Mouse (Mus musculus) cerebellum, adult (tissue): Measurements from ENCODE around the gene Adprhl1.

Experiments
- ATAC-seq: cut with Nextera tagmentation; 2 replicates; pipeline ENCODE4 v1.9.2; 2017; ENCODE audit warnings: mild to moderate bottlenecking, moderate library complexity, mixed read lengths; ENCODE audit not compliant: insufficient number of reproducible peaks, low FRiP score, low TSS enrichment

Gene Adprhl1

GRCm38 (mm10) chr8:13254019-13254418 lies at the start of gene Adprhl1:
Gene Adprhl1 (minus strand): TSS chr8:13254162.
- ATAC-seq: 0 out of 2 replicates have a peak, but pooled peaks have one; percentile 56

DNA sequence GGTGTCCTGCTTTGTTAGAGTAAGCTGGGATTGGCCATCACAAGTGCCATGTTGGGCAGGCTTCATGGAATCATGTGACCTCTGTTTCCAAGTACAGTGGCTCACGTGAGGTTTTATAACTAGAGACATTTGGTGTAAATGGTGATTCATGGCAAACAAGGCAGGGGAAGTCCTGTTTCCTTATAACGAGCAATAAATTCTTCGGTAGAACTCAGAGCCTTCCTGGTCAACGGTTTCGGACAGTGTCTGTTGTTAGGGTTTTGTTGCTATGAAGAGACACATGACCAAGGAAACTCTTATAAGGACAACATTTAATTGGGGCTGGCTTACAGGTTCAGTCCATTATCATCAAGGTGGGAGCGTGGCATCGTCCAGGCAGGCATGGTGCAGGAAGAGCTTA lies 47.1 kb upstream of the Adprhl1 start:
- no peak for ATAC-seq

GRCm38 (mm10) chr8:13299571-13299970 lies 45.6 kb upstream of the Adprhl1 start:
- no peak for ATAC-seq

DNA sequence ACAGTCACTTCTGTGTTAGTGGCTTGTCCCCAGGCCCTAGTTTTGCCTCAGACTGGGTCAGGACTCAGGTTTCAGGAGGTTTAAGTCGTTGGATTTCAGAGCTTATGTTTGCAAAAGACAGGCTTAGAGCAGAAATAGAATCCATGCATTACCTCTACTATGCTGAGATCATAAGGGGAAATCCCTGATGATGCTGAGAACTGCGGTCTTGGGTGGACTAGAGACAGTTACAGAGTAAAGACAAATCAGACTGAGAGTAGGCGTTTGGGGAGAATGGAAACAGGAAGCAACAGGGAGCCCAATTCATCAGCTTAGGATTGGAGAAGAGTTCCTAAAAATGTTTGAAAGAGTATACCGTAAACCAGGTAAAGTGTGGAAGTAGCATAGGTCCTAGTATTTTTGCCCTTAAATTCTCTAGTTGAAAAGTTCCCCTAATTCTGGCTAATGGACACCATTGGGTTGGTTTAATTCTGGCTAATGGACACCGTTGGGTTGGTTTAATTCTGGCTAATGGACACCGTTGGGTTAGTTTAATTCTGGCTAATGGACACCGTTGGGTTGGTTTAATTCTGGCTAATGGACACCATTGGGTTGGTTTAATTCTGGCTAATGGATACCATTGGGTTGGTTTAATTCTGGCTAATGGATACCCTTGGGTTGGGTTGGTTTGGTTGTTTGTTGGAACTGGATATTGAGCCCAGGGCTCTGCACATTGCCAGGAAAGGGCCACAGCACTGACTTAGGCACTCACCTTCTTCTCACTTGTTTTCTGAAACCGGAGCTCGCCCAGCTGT lies 39.9 kb upstream of the Adprhl1 start:
- no peak for ATAC-seq

DNA sequence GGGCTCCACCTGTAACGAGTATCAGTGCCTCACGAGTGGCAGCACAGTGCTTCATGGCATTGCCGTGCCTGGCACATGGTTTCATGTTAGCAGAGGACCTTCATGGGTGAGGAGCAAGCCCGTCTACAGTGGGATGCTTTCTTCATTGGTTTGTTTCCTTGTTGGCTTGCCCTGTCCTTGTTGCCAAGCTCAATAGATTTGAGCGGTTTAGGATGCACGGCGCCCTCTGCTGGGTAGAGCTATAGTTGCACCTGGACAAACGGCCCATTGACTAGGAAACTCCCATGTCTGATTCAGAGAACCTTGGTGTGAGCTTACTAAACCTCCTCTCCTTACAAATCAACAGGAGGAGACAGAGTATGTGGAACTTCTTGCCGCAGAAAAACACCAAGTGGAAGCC lies 38.4 kb upstream of the Adprhl1 start:
- ATAC-seq: no peak

GRCm38 (mm10) chr8:13288646-13289045 lies 34.7 kb upstream of the Adprhl1 start:
- no peak for ATAC-seq

GRCm38 (mm10) chr8:13287692-13288623 lies 34.0 kb upstream of the Adprhl1 start, which contains the start of the genes Dcun1d2 and Tmco3:
Gene Dcun1d2 (minus strand): TSS chr8:13288131.
Gene Tmco3 (plus strand): TSS chr8:13288190.
- peak; percentile 86 for ATAC-seq

DNA sequence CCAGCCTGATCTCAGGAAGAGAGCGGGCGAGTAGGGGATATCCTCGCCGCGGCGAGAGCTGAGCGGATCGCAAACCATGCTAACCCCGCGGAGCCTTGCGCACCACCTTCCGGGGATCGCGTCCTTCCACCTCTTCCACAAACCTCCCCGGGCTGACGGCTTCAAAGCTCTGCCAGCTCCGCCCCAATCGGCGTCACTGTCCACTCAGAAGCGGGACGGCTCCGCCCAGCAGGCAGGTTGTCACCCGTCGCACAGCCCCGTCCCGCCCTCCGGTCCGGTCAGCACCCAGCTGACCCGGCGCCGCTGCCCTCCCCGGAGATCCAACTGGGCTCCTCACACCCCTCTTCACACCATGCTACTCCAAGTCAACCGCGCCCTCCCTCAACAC lies 33.3 kb upstream of the Adprhl1 start:
- ATAC-seq: peak; percentile 84

- ATAC-seq: no peak
Measured at GRCm38 (mm10) chr8:13283200-13283599, 29.2 kb upstream of the Adprhl1 start.

DNA sequence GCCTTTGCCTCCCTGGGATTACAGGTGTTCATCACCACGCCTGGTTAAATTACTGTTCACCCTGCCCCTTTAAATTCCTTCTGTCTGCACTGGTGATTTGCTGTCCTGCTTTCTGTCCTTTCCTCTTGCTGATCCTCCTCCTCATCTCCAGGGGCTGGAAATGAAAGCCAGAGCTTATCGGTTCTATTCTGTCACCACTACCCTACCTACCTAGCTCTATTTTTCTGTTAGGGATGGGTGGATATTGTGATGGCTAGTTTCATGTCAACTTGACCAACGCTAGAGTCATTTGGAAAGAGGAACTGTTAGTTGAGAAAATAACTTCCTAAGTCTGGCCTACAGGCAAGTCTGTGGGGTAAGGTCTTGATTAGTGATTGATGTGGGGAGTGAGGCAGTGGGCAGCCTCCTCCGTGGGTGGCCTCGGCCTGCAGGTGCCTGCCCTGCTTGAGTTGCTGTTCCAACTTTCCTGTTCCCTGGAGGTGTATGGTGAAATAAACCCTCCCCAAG lies 23.0 kb upstream of the Adprhl1 start:
- ATAC-seq: no peak

DNA sequence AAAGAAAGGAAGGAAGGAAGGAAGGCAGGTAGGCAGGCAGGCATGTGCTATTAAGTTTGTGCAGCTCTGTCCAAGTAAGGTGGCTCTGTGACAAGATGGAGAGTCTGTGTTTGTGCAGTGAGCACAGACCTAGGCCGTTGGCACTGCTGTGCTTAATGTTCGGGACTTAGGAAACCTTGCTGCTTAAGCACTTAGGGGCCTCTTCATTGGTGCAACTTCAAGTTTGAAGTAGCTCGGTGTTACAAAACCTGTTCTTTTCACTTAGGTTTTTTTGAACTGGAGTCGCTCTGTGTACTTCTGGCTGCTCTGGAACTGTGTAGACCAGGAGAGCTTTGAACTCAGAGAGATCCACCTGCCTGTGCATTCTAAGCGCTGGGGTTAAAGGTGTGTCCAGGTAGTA lies 18.9 kb upstream of the Adprhl1 start:
- ATAC-seq: no peak

GRCm38 (mm10) chr8:13267566-13267965 lies 13.6 kb upstream of the Adprhl1 start:
- no peak for ATAC-seq

- no peak for ATAC-seq
Measured at GRCm38 (mm10) chr8:13263376-13263775, 9.4 kb upstream of the Adprhl1 start.

- no peak for ATAC-seq
Measured at GRCm38 (mm10) chr8:13253413-13253812, 549 bp downstream of the Adprhl1 start.

DNA sequence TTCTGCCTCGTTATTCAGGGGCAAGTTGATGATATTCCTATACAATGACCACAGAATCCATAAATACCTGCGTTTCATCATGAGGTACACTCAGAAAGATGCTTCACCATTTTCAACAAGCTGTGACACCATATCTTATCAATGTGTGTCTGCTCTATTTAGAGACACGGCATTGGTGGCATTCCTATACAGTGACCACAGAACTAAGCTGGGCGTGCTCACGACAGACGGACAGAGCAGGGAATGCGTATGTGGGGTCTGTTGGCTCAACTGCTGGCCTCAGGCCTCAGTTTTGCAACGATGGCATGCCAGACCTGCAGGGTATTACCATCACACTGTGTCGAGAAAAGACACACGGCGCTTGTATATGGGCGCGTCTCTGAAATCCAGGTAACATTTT lies 1.1 kb downstream of the Adprhl1 start:
- ATAC-seq: no peak

DNA sequence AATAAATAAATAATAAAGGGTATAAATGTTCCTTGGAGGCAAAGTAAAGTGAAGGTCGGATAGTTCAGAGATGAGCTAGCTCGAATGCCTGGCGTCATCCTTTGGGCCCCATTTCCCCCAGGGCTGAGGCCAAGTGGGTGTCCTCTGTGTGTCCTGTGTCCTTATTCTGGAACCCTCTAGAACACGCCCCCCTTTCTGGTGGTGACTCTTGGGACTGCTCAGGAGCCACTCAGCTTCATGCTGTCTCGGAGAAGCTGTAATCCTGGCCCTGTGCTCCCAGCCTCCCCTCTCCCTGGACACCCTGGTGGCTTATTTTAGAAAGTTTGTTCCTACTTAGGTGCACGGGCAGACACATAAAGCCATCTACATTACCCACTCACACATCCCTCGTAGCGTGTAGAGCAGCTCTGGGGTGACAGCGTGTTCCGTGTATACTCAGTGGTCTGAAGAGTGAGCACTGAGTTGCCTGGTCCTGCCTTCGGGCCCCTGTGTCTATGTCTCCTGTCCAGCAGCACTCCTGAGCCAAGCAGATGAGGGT lies 9.6 kb downstream of the Adprhl1 start:
- ATAC-seq: no peak

GRCm38 (mm10) chr8:13242985-13243870 lies 10.7 kb downstream of the Adprhl1 start:
- no peak for ATAC-seq

GRCm38 (mm10) chr8:13240691-13241090 lies 13.3 kb downstream of the Adprhl1 start:
- no peak for ATAC-seq

DNA sequence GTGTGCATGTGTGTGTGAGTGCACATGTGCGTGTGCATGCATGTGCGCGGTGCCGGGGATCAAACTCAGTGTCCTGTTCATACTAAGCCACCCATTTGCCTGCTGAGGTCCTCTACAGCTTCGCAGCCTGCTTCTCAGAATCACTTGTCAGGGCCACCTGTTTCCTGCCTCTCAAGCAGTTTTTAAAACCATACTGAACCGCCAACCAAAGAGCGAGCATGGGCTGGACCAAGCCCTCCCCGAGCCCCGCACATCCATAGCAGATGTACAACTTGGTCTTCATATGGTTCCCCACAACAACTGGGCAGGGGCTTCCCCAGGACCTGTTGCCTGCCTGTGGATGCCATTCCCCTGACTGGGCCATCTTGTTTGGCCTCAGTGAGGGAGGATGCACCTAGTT lies 13.9 kb downstream of the Adprhl1 start:
- no peak for ATAC-seq

GRCm38 (mm10) chr8:13234803-13235202 lies 19.2 kb downstream of the Adprhl1 start:
- ATAC-seq: no peak
